Mouse (Mus musculus) lung, embryonic 15.5 days (tissue): ENCODE data around the gene Slc27a1. TPM values are rescaled to one million over a fixed set of nuclear protein-coding genes. Genes with fewer than 3 reads are reported as not detected.

Experiments
- ATAC-seq: fragments of 200-750 bp; cut with Nextera tagmentation; 2 replicates; pipeline ENCODE4 v1.8.0; 2017; ENCODE audit warnings: moderate number of reproducible peaks, borderline replicate concordance; ENCODE audit not compliant: low FRiP score, low TSS enrichment; ENCODE audit errors: extremely low read depth
- H3K27ac ChIP-seq: fragments of 300-500 bp; sonication (generic); 2 replicates; pipeline ENCODE4 v1.5.1; 2015; ENCODE audit warnings: moderate library complexity, mild to moderate bottlenecking, inconsistent platforms
- H3K27me3 ChIP-seq: fragments of 300-500 bp; sonication (generic); 2 replicates; pipeline ENCODE4 v1.6.1; 2015; ENCODE audit warnings: inconsistent platforms
- H3K36me3 ChIP-seq: fragments of 300-500 bp; sonication (generic); 2 replicates; pipeline ENCODE4 v1.6.1; 2015; ENCODE audit warnings: inconsistent platforms
- H3K4me1 ChIP-seq: fragments of 300-500 bp; sonication (generic); 2 replicates; pipeline ENCODE4 v1.6.1; 2015; ENCODE audit warnings: inconsistent platforms
- H3K4me2 ChIP-seq: fragments of 300-500 bp; sonication (generic); 2 replicates; pipeline ENCODE4 v1.6.1; 2015; ENCODE audit warnings: inconsistent platforms, mild to moderate bottlenecking, moderate library complexity
- H3K4me3 ChIP-seq: fragments of 300-500 bp; sonication (generic); 2 replicates; pipeline ENCODE4 v1.5.1; 2015; ENCODE audit warnings: mild to moderate bottlenecking, inconsistent platforms
- H3K9ac ChIP-seq: fragments of 300-500 bp; sonication (generic); 2 replicates; pipeline ENCODE4 v1.6.1; 2015; ENCODE audit warnings: inconsistent platforms
- H3K9me3 ChIP-seq: fragments of 300-500 bp; sonication (generic); 2 replicates; pipeline ENCODE4 v1.6.1; 2016; ENCODE audit warnings: inconsistent platforms
- WGBS: fragments of 180-500 bp; shearing (Covaris S2); methylation state at CpG from one replicate; pipeline ENCODE4 v1.1.7; 2015; 5-methylcytosine and 5-hydroxymethylcytosine counted together
- polyA plus RNA-seq: library from polyadenylated mRNA; unstranded; fragments of >200 nt; fragmentation: Nextera tagmentation; extraction: Ambion mirVana; gene quantifications from 2 replicates; pipeline ENCODE4 v1.2.1, GENCODE M21; 2015

Gene Slc27a1
- polyA plus RNA-seq, 1 experiment from 2014 or later, result 36.7 TPM

DNA sequence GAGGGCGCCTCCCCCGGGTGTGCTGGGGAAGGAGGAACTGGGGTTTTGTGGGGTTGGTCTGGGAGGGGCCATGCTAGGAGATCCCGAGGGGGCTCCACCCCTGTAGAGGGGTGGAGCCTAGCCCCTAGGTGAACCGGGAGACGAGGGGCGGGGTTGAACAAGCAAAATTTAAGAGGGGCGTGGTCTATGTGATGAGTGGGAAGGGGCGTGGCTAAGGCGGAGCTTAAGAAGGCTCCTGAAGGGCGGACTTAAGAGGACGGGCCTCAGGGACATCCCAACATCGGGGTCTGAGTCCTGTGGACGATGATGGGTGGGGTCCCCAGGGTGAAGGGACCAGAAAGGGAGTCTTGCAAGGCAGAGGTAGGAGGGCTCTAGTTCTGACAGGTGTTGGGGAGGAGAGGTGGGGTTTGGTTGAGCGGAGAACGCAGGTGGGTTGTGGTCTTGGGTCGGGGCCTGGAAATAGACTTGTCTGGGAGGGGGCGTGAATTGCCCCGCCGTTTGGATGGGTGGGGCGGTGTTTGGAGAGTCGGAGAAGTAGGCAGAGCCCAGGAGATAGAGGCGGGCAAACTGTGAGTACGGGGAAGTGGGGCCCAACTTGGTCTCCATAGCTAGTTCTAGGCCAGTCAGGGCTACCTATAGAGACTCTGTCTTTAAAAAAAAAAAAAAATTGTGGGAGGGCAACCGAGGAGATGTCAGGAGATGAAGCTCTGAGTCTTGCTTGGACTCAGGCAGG lies 9.6 kb upstream of the Slc27a1 start:
- no peak overlapping the region for H3K27ac ChIP-seq
- H3K4me1 ChIP-seq, result peaks cover 27% of the 10 kb centered on the region
- H3K4me3 ChIP-seq, result peak overlapping the region; percentile 49
- H3K9ac ChIP-seq, result peak overlapping the region; percentile 33
- WGBS, result 2% methylated on average over 24 of the region's 24 CpGs
- H3K36me3 ChIP-seq, result no peaks in the 10 kb centered on the region
- H3K9me3 ChIP-seq, result 0 out of 2 replicates have a peak, but pooled peaks cover 2% of the 10 kb centered on the region
- peaks cover 79% of the 10 kb centered on the region for H3K27me3 ChIP-seq
- peak; percentile 65 for ATAC-seq
- H3K4me2 ChIP-seq, result peak overlapping the region; percentile 89

- ATAC-seq, result no peak
- Histone ChIP-seq H3K4me3 (no peak overlapping the region), H3K4me2 (no peak overlapping the region), H3K4me1 (peaks cover 23% of the 10 kb centered on the region), H3K27ac (no peak overlapping the region), H3K9me3 (0 out of 2 replicates have a peak, but pooled peaks cover 3% of the 10 kb centered on the region), H3K36me3 (no peaks in the 10 kb centered on the region), H3K9ac (no peak overlapping the region), H3K27me3 (peaks cover 79% of the 10 kb centered on the region)
- WGBS, result 53% methylated on average over 3 of the region's 3 CpGs
These were observed 8.6 kb upstream of the Slc27a1 start for GRCm38 (mm10) chr8:71560071-71560470.

DNA sequence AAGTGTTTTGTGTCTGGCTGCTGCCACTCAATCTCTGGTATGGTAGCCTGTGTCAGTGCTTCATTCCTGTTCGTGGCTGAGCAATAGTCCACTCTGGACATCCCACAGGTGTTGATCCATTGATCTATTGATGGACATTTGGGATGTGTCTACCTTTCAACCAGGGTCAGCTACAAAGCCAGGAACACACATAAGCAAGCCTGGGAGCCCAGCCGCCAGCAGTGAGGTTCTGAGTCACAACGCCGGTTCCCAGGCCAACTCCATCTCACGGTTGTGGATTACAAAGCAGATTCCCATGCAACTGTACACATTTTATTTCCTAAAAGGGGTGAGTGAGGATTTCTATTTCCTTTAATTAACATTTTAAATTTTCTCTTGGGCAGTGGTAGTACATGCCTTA lies 7.9 kb upstream of the Slc27a1 start:
- 0 out of 2 replicates have a peak, but pooled peaks cover 3% of the 10 kb centered on the region for H3K9me3 ChIP-seq
- WGBS, result 84% methylated on average over 5 of the region's 5 CpGs
- ATAC-seq, result no peak
- H3K4me2 ChIP-seq, result no peak overlapping the region
- peaks cover 23% of the 10 kb centered on the region for H3K4me1 ChIP-seq
- peaks cover 76% of the 10 kb centered on the region for H3K27me3 ChIP-seq
- H3K27ac ChIP-seq, result no peak overlapping the region
- H3K9ac ChIP-seq, result no peak overlapping the region
- H3K36me3 ChIP-seq, result no peaks in the 10 kb centered on the region
- no peak overlapping the region for H3K4me3 ChIP-seq

GRCm38 (mm10) chr8:71561401-71561800 lies 7.3 kb upstream of the Slc27a1 start:
- Histone ChIP-seq H3K9ac (no peak overlapping the region), H3K36me3 (no peaks in the 10 kb centered on the region), H3K27ac (no peak overlapping the region), H3K4me3 (no peak overlapping the region), H3K27me3 (peaks cover 74% of the 10 kb centered on the region), H3K9me3 (0 out of 2 replicates have a peak, but pooled peaks cover 3% of the 10 kb centered on the region), H3K4me2 (no peak overlapping the region), H3K4me1 (peaks cover 23% of the 10 kb centered on the region)
- WGBS, result 3% methylated on average over 15 of the region's 15 CpGs
- no peak for ATAC-seq

DNA sequence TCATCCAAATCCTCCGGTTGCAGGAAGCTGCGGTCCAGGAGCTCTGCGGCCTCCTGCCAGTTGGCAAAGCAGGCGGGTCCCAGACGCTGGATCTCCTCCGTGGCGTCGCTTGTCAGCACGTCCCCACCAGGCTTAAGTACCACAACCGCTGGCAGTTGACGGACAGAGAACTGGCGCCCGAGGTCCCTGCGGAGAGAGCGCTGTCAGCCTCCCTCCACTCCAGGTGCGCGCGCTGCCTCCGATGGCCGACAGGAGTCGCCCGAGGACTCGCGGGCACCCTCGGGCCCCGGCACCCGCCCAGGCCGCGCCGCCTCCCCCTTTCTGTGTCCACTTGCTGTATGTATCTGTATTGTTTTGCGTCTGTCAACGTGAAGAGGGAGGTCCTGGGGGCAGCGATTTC lies 5.9 kb upstream of the Slc27a1 start:
- ATAC-seq, result peak; percentile 12; the same call in 1 of the 2 replicates
- Histone ChIP-seq H3K27ac (no peak overlapping the region), H3K9ac (no peak overlapping the region), H3K27me3 (peaks cover 61% of the 10 kb centered on the region), H3K36me3 (no peaks in the 10 kb centered on the region), H3K4me3 (peak overlapping the region; percentile 17), H3K9me3 (0 out of 2 replicates have a peak, but pooled peaks cover 3% of the 10 kb centered on the region), H3K4me1 (peaks cover 23% of the 10 kb centered on the region), H3K4me2 (peak overlapping the region; percentile 51)
- under 1% methylated on average over 33 of the region's 33 CpGs for WGBS

DNA sequence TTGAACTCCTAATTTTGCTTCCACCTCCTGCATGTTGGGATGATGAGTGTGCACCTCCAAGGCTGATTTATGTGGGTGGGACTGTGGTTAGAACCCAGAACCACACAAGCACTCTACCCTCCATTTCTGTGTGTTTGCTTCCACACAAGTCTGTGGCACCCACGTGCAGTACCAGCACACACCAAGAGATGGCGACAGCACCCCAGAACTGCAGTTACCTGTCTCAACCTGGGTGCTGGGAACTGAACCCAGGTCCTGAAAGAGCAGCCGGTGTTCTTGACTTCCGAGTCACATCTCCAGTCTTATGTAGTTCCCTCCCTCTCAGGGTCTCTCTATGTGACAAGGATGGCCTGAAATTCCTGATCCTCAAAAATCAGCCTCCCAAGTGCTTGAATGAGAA lies 4.7 kb upstream of the Slc27a1 start:
- H3K4me1 ChIP-seq, result peaks cover 21% of the 10 kb centered on the region
- no peak overlapping the region for H3K4me2 ChIP-seq
- no peak overlapping the region for H3K9ac ChIP-seq
- H3K4me3 ChIP-seq, result no peak overlapping the region
- H3K9me3 ChIP-seq, result 0 out of 2 replicates have a peak, but pooled peaks cover 3% of the 10 kb centered on the region
- H3K27ac ChIP-seq, result no peak overlapping the region
- WGBS, result 87% methylated on average over 4 of the region's 4 CpGs
- peaks cover 48% of the 10 kb centered on the region for H3K27me3 ChIP-seq
- no peak for ATAC-seq
- H3K36me3 ChIP-seq, result no peaks in the 10 kb centered on the region

- no peak within 1 kb of the TSS for H3K9ac ChIP-seq
- no peaks in the 10 kb centered on the region for H3K36me3 ChIP-seq
- 0 out of 2 replicates have a peak, but pooled peaks cover 3% of the 10 kb centered on the region for H3K9me3 ChIP-seq
- 76% methylated on average over 3 of the region's 3 CpGs for WGBS
- H3K4me3 ChIP-seq, result no peak within 1 kb of the TSS
- peaks cover 36% of the 10 kb centered on the region for H3K4me1 ChIP-seq
- no peak within 1 kb of the TSS for H3K27ac ChIP-seq
- H3K27me3 ChIP-seq, result peaks cover 25% of the 10 kb centered on the region
- no peak within 1 kb of the TSS for H3K4me2 ChIP-seq
- ATAC-seq, result no peak
These were observed 2.2 kb upstream of the Slc27a1 start, which contains the start of gene Nxnl1 for GRCm38 (mm10) chr8:71566501-71566900. Gene Nxnl1 (minus strand): TSS chr8:71566601.

DNA sequence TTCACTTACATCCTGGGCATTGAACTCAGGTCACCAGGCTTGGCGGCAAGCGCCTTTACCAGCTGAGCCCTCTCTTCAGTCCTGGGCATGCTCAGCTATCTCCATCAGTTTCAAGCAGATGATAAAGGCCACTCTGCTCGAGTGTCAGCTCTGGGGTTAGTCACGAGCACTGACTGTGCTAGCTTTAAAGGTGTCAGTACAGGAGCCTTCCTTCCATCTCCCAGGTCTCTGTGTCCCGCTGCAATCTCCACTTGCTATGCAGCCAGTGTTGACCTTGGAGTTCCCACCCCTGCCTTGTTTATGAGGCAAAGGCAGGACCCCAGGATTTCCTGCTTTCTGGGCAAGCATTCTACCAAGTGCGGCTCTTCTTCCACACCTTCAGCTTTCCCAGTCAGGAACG lies 1.1 kb upstream of the Slc27a1 start:
- Histone ChIP-seq H3K4me3 (no peak overlapping the region), H3K27ac (no peak overlapping the region), H3K36me3 (no peaks in the 10 kb centered on the region), H3K4me2 (no peak overlapping the region), H3K4me1 (peaks cover 41% of the 10 kb centered on the region), H3K9me3 (0 out of 2 replicates have a peak, but pooled peaks cover 3% of the 10 kb centered on the region), H3K27me3 (peaks cover 15% of the 10 kb centered on the region), H3K9ac (no peak overlapping the region)
- WGBS, result 60% methylated on average over 7 of the region's 7 CpGs
- ATAC-seq, result no peak

GRCm38 (mm10) chr8:71568941-71569340 lies 259 bp downstream of the Slc27a1 start:
- peak overlapping the region; percentile 82 for H3K4me2 ChIP-seq
- H3K4me1 ChIP-seq, result peaks cover 40% of the 10 kb centered on the region
- no peaks in the 10 kb centered on the region for H3K36me3 ChIP-seq
- H3K4me3 ChIP-seq, result peak overlapping the region; percentile 66
- peaks cover 2% of the 10 kb centered on the region; the same call in 1 of the 2 replicates for H3K27me3 ChIP-seq
- WGBS, result 26% methylated on average over 6 of the region's 6 CpGs
- H3K27ac ChIP-seq, result peak overlapping the region; percentile 92
- no peak for ATAC-seq
- 0 out of 2 replicates have a peak, but pooled peaks cover 3% of the 10 kb centered on the region for H3K9me3 ChIP-seq
- peak overlapping the region; percentile 51; the same call in 1 of the 2 replicates for H3K9ac ChIP-seq

DNA sequence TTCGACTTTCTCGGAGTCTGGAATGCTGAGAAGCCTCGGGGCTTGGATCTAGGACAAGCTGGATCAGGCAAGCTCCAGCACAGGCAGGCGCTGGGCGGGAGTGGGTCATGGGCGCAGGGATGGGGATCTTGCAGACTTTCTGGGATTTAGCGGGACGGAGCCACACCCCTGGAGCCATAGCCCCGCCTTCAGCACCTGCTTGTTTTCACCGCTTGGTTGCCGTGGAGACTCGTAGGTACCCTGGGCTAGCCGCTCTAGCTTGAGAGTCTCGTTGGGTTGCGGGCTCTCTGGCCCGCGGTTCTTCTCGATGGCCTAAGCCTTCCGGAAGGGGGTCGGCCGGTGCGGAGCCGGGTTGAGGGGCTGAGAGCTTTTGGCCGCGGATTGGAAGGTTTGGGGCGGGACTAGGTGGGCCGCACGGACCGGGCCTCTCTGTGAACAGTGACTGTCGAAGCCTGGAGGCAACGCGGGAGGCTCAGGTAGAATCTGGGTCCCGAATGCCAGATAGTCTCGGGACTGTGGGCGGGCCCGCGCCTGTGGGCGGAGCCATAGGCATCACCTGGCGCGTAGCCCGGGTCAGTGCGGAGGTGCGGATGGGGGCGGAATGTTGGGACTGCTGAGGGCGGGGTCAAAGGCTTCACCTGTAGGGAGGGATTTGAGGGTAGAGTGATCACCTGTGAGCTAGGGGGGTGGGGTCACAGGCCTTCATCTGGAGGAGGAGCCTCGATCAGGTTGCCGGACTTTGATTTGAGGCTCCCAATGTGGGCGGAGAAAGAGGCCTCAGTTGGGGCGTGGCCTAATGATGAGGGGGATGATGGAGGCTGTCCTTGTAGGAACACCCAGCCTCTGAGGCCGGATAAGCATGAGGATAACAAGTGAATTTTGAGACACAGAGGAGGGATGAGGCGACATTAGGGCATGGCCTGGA lies 946 bp downstream of the Slc27a1 start:
- H3K27me3 ChIP-seq, result no peaks in the 10 kb centered on the region; the same call in 1 of the 2 replicates
- under 1% methylated on average over 51 of the region's 51 CpGs for WGBS
- peak; percentile 69 for ATAC-seq
- H3K9ac ChIP-seq, result peak overlapping the region; percentile 51
- H3K27ac ChIP-seq, result peak overlapping the region; percentile 92
- peak overlapping the region; percentile 82 for H3K4me2 ChIP-seq
- peaks cover 40% of the 10 kb centered on the region for H3K4me1 ChIP-seq
- H3K4me3 ChIP-seq, result peak overlapping the region; percentile 66
- H3K9me3 ChIP-seq, result no peaks in the 10 kb centered on the region
- H3K36me3 ChIP-seq, result no peaks in the 10 kb centered on the region

GRCm38 (mm10) chr8:71570291-71570954 lies 1.7 kb downstream of the Slc27a1 start:
- Histone ChIP-seq H3K4me3 (peak overlapping the region; percentile 66), H3K4me2 (peak overlapping the region; percentile 82), H3K36me3 (no peaks in the 10 kb centered on the region), H3K27ac (peak overlapping the region; percentile 92), H3K9ac (peak overlapping the region; percentile 58), H3K4me1 (peaks cover 40% of the 10 kb centered on the region), H3K27me3 (no peaks in the 10 kb centered on the region; the same call in 1 of the 2 replicates), H3K9me3 (no peaks in the 10 kb centered on the region)
- peak; percentile 84 for ATAC-seq
- under 1% methylated on average over 41 of the region's 41 CpGs for WGBS
